10 mouse cellular contexts compared by ENCODE assay signal in genomic region chr15:93222475-93222874, GRCm38 (mm10). TPM values are rescaled to one million over a fixed set of nuclear protein-coding genes. Genes with fewer than 3 reads are reported as not detected.
DNase-seq lines count a peak whose midpoint lies in the region; ATAC-seq and TF ChIP-seq lines count a peak whose summit lies in the region.
"Had no signal": no experiment of that assay in that cellular context is flagged by ENCODE, and none has a peak within 500 bp of the region (broad histone marks: within the 10 kb centered on the region; RNA-seq: fewer than 3 reads in every experiment).

No protein-coding gene starts in this region.

- WGBS in hindbrain, postnatal 0 days: 61% methylated on average over 7 of the region's 7 CpGs
- WGBS in hindbrain, embryonic 13.5 days: 60% methylated on average over 7 of the region's 7 CpGs
- WGBS in thymus, adult 2 months: 50% methylated on average over 7 of the region's 7 CpGs

- peak; percentile 38 for TF ChIP-seq CTCF in hindbrain, postnatal 0 days (IDR thresholded peaks at IDR 0.05; ENCODE audit: low read depth)
- no peak for TF ChIP-seq CTCF in thymus, adult 2 months (IDR thresholded peaks at IDR 0.05; ENCODE audit: borderline replicate concordance, control insufficient read depth, extremely low read depth, insufficient read depth, low read length, poor library complexity)

- no peaks in the 10 kb centered on the region for H3K9me3 ChIP-seq in hindbrain, postnatal 0 days (ENCODE audit: low read length)
- H3K9me3 ChIP-seq in hindbrain, embryonic 13.5 days: no peaks in the 10 kb centered on the region
- H3K9me3 ChIP-seq: liver, embryonic 15.5 days had no signal

- no peak for TF ChIP-seq POLR2A in thymus, adult 2 months (IDR thresholded peaks at IDR 0.05; ENCODE audit: control insufficient read depth, extremely low read depth, insufficient read depth, low read length, poor library complexity)

- H3K4me2 ChIP-seq in hindbrain, postnatal 0 days (ENCODE audit: low read depth, low read length): no peak overlapping the region
- H3K4me2 ChIP-seq in hindbrain, embryonic 13.5 days: no peak overlapping the region
- H3K4me2 ChIP-seq: liver, embryonic 15.5 days had no signal

- no peak overlapping the region for H3K27ac ChIP-seq in hindbrain, postnatal 0 days
- H3K27ac ChIP-seq in hindbrain, embryonic 13.5 days: no peak overlapping the region
- H3K27ac ChIP-seq in thymus, adult 2 months (ENCODE audit: control insufficient read depth, insufficient read depth, low read length): no peak overlapping the region
- H3K27ac ChIP-seq: liver, embryonic 15.5 days had no signal

- H3K4me3 ChIP-seq in hindbrain, postnatal 0 days (ENCODE audit: low read length): no peak overlapping the region
- H3K4me3 ChIP-seq in hindbrain, embryonic 13.5 days: no peak overlapping the region
- no peak overlapping the region for H3K4me3 ChIP-seq in thymus, adult 2 months (ENCODE audit: control insufficient read depth, insufficient read depth, low read length)
- H3K4me3 ChIP-seq: liver, embryonic 15.5 days had no signal

- H3K4me1 ChIP-seq in hindbrain, postnatal 0 days (ENCODE audit: insufficient read depth, low read length): no peaks in the 10 kb centered on the region
- H3K4me1 ChIP-seq in hindbrain, embryonic 13.5 days (replicated peaks): peaks cover 7% of the 10 kb centered on the region
- 0 out of 2 replicates have a peak, but pooled peaks cover under 1% of the 10 kb centered on the region for H3K4me1 ChIP-seq in thymus, adult 2 months (replicated peaks; ENCODE audit: control insufficient read depth, insufficient read depth, low read length)
- H3K4me1 ChIP-seq: liver, embryonic 15.5 days had no signal

- DNase-seq in hindbrain, postnatal 0 days (ENCODE audit: low spot score): no peak
- DNase-seq in thymus, postnatal 0 days (ENCODE audit: low spot score): peak; percentile 9
- DNase-seq in thymus, adult 2 months: no peak
- peak; percentile 47 for DNase-seq in R1 (ENCODE audit: low read depth, low spot score)
- DNase-seq in urinary bladder, adult 18-20 months (ENCODE audit: low spot score in 2 of 2): no peak
- DNase-seq in cerebellum, adult 8-10 months: no peak
- DNase-seq: right cerebral cortex, postnatal 4 days had no signal

- ATAC-seq in hindbrain, postnatal 0 days: no peak
- ATAC-seq in hindbrain, embryonic 13.5 days (ENCODE audit: low FRiP score): no peak
- peak; percentile 84 for ATAC-seq in megakaryocyte progenitor cell, adult 5-6 weeks (replicated peaks; ENCODE audit: poor library complexity)

- H3K27me3 ChIP-seq in hindbrain, postnatal 0 days (ENCODE audit: insufficient read depth, low read length): no peaks in the 10 kb centered on the region
- no peaks in the 10 kb centered on the region for H3K27me3 ChIP-seq in hindbrain, embryonic 13.5 days
- H3K27me3 ChIP-seq in thymus, adult 2 months (ENCODE audit: control insufficient read depth, insufficient read depth, low read length): no peaks in the 10 kb centered on the region
- H3K27me3 ChIP-seq: liver, embryonic 15.5 days had no signal

- H3K36me3 ChIP-seq in hindbrain, postnatal 0 days (ENCODE audit: insufficient read depth, low read length): no peaks in the 10 kb centered on the region
- no peaks in the 10 kb centered on the region for H3K36me3 ChIP-seq in hindbrain, embryonic 13.5 days
- no peaks in the 10 kb centered on the region for H3K36me3 ChIP-seq in thymus, adult 2 months (ENCODE audit: control insufficient read depth, insufficient read depth, low read length)
- H3K36me3 ChIP-seq: liver, embryonic 15.5 days had no signal

- H3K9ac ChIP-seq in hindbrain, postnatal 0 days (replicated peaks; ENCODE audit: low read length): no peak overlapping the region
- no peak overlapping the region for H3K9ac ChIP-seq in hindbrain, embryonic 13.5 days
- H3K9ac ChIP-seq: liver, embryonic 15.5 days had no signal

RNA-seq across cellular contexts. Expression of gene Gxylt1, which starts 52.5 kb away (rescaled TPM):
- 3.1 and 4.9 TPM in 2 replicates for total RNA-seq in hindbrain, postnatal 0 days (2014; rRNA removed)
- polyA plus RNA-seq in hindbrain, postnatal 0 days (2015; fragmentation: Nextera tagmentation; extraction: Ambion mirVana): 3.9 and 4.0 TPM in 2 replicates
- polyA plus RNA-seq in hindbrain, embryonic 13.5 days (2015; fragmentation: Nextera tagmentation; extraction: Ambion mirVana): 7.8 and 8.7 TPM in 2 replicates
- 5.2 and 5.9 TPM in 2 replicates for polyA plus RNA-seq in thymus, postnatal 0 days (2015; fragmentation: Nextera tagmentation; extraction: Ambion mirVana)
- 4.0 and 4.4 TPM in 2 replicates for polyA plus RNA-seq in thymus, adult 2 months (2012; rRNA removed)
- total RNA-seq in megakaryocyte progenitor cell, adult 5-6 weeks (2015): 24.4 and 26.4 TPM in 2 replicates
- total RNA-seq in megakaryocyte progenitor cell, adult 5-6 weeks (2017): 36.5 and 42.5 TPM in 2 replicates

Comparison
In these comparisons a context has a peak if more than half of its experiments do, and no peak if none do; other contexts are left out.
1. DNase-seq: peak in thymus, postnatal 0 days (single experiment) and R1 (single experiment); none in hindbrain, postnatal 0 days (single experiment), thymus, adult 2 months (single experiment), urinary bladder, adult 18-20 months (0 of 2) and cerebellum, adult 8-10 months (single experiment).